Mouse (Mus musculus) intestine, embryonic 16.5 days (tissue): ENCODE results near the gene Ect2l. TPM values are rescaled to one million over a fixed set of nuclear protein-coding genes. Genes with fewer than 3 reads are reported as not detected.

Source experiments
- ATAC-seq: fragments of 200-750 bp; cut with Nextera tagmentation; 2 replicates; pipeline ENCODE4 v1.8.0; 2017; ENCODE audit warnings: moderate TSS enrichment, moderate library complexity
- H3K27ac ChIP-seq: fragments of 300-500 bp; sonication (generic); 2 replicates; pipeline ENCODE4 v1.5.1; 2014; ENCODE audit warnings: mild to moderate bottlenecking, low read length
- H3K27me3 ChIP-seq: fragments of 300-500 bp; sonication (generic); replicated peaks from 2 replicates; pipeline ENCODE4 v1.6.1; 2014; ENCODE audit warnings: low read length, control low read depth, mixed read lengths; ENCODE audit not compliant: control insufficient read depth, insufficient read depth
- H3K36me3 ChIP-seq: fragments of 300-500 bp; sonication (generic); 2 replicates; pipeline ENCODE4 v1.6.1; 2014; ENCODE audit warnings: low read length, control low read depth; ENCODE audit not compliant: control insufficient read depth, insufficient read depth
- H3K4me1 ChIP-seq: fragments of 300-500 bp; sonication (generic); 2 replicates; pipeline ENCODE4 v1.6.1; 2014; ENCODE audit warnings: low read length, control low read depth, mixed read lengths; ENCODE audit not compliant: control insufficient read depth, insufficient read depth
- H3K4me2 ChIP-seq: fragments of 300-500 bp; sonication (generic); 2 replicates; pipeline ENCODE4 v1.6.1; 2014; ENCODE audit warnings: low read depth, low read length, control low read depth
- H3K4me3 ChIP-seq: fragments of 300-500 bp; sonication (generic); 2 replicates; pipeline ENCODE4 v1.5.1; 2014; ENCODE audit warnings: mild to moderate bottlenecking, low read length
- H3K9ac ChIP-seq: fragments of 300-500 bp; sonication (generic); 2 replicates; pipeline ENCODE4 v1.6.1; 2014; ENCODE audit warnings: low read depth, low read length
- H3K9me3 ChIP-seq: fragments of 300-500 bp; sonication (generic); 2 replicates; pipeline ENCODE4 v1.6.1; 2016; ENCODE audit warnings: low read length, control low read depth; ENCODE audit not compliant: control insufficient read depth
- WGBS: fragments of 180-500 bp; shearing (Covaris S2); extraction: QIAGEN DNeasy Blood & Tissue Kit; methylation state at CpG from one replicate; pipeline ENCODE4 v1.1.7; 2014; 5-methylcytosine and 5-hydroxymethylcytosine counted together
- polyA plus RNA-seq: library from polyadenylated mRNA; unstranded; fragments of >200 nt; fragmentation: Nextera tagmentation; extraction: Ambion mirVana; gene quantifications from 2 replicates; pipeline ENCODE4 v1.2.1, GENCODE M21; 2015

Ect2l gene
- polyA plus RNA-seq, 1 experiment from 2014 or later = 0.21 TPM

DNA sequence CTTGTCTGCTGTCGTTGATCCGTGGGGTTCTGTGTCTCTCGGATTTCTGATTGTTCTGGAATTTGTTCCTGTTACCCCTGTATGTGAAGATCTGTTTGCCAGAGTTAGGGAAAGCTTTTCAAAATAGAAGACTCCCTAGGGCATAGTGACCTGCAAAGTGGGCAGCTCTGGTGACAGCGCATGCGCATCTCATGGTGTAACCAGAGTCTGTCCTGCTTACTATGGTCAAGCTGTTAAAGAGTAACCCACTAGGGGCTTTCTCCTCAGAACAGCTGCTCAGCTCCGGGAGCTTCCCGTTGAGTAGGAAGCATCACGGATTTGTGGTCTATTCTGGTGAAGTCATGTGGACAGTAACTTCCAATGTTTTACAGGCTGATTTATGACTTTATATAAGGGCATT, 92.4 kb downstream of the Ect2l start:
- WGBS = 82% methylated on average over 8 of the region's 8 CpGs
- Histone ChIP-seq H3K9me3 (no peaks in the 10 kb centered on the region), H3K4me3 (no peak overlapping the region), H3K4me2 (no peak overlapping the region), H3K27me3 (no peaks in the 10 kb centered on the region), H3K36me3 (peaks cover 12% of the 10 kb centered on the region), H3K9ac (no peak overlapping the region), H3K27ac (no peak overlapping the region), H3K4me1 (no peaks in the 10 kb centered on the region)
- ATAC-seq = no peak

DNA sequence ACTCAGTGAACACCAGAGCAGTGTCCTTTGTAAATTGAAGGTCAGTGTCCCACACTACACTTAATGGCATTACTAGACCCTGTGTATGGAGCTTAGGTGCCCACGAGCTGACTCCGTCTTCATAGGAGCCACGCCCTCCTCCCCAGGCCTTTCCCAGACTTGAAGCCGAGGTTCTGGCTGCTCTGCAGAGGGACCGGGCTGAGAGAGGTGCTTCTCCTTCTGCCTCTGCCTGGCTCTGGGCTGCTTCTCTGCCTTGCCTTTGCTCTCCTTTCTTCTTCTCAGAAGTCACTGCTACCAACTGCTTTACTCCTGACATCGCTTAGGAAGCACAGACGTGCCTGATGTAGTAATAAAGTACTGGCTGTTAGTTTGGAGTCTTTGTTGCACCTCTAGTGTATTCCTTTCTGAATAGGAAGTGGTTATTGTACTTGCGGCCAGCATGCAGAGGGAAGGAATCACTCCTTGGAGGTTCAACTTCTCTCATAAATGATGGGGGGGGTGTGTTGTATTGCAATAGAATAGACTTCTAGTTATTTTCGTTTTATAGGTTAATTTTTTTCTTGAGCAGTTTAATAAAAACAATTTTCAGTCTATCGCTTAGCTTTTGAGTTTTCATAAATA, 97.1 kb downstream of the Ect2l start:
- H3K36me3 ChIP-seq = peaks cover 3% of the 10 kb centered on the region; the same call in 1 of the 2 replicates
- H3K27ac ChIP-seq = no peak overlapping the region
- no peak overlapping the region for H3K9ac ChIP-seq
- 80% methylated on average over 10 of the region's 10 CpGs for WGBS
- no peak for ATAC-seq
- H3K27me3 ChIP-seq = no peaks in the 10 kb centered on the region
- H3K4me3 ChIP-seq = no peak overlapping the region
- no peaks in the 10 kb centered on the region for H3K9me3 ChIP-seq
- H3K4me1 ChIP-seq = no peaks in the 10 kb centered on the region
- no peak overlapping the region for H3K4me2 ChIP-seq

DNA sequence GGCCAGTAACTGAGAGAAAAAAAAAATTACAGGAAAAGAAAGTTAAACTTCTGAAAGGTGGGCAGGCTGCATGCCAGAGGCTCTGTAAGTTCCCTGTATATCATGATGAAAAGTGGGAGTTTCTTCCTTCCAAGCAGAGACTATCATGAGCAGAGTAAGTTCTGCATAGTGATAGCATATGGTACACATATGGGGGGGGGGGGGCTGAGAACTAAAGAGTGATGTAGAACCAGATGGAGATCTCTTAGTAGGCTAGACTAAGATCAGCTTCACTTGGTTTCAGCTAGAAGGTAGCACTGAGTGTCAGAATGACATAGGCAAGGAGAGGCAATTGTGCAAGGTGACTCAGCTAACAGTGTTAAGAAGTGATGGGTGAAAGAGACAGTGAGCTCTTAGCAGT, 99.8 kb downstream of the Ect2l start:
- Histone ChIP-seq H3K4me3 (no peak overlapping the region), H3K9me3 (no peaks in the 10 kb centered on the region), H3K4me1 (no peaks in the 10 kb centered on the region), H3K36me3 (0 out of 2 replicates have a peak, but pooled peaks cover 3% of the 10 kb centered on the region), H3K9ac (no peak overlapping the region), H3K4me2 (no peak overlapping the region), H3K27me3 (no peaks in the 10 kb centered on the region), H3K27ac (no peak overlapping the region)
- no peak for ATAC-seq

DNA sequence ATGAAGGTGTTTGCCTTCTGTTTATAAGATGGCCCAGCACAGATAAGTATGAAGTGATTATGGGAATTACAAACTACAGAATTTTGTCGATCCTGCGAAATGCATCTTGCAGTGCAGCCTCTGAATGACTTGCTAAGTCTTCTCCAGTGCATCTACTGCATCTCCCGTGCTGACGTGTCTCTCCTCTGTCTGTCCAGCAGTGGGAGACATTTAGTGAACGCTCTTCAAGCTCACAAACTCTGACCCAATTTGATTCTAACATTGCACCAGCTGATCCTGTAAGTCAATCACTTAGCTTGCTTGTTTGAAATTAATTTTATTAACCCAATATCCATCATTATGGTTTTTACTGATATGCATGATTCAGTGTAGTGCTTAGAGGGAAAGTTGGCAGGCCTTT, 103.2 kb downstream of the Ect2l start:
- H3K4me3 ChIP-seq = no peak overlapping the region
- WGBS = 74% methylated on average over 5 of the region's 5 CpGs
- H3K27ac ChIP-seq = no peak overlapping the region
- no peak for ATAC-seq
- no peaks in the 10 kb centered on the region for H3K4me1 ChIP-seq
- no peak overlapping the region for H3K4me2 ChIP-seq
- H3K9me3 ChIP-seq = no peaks in the 10 kb centered on the region
- peaks cover 4% of the 10 kb centered on the region for H3K36me3 ChIP-seq
- no peaks in the 10 kb centered on the region for H3K27me3 ChIP-seq
- no peak overlapping the region for H3K9ac ChIP-seq

DNA sequence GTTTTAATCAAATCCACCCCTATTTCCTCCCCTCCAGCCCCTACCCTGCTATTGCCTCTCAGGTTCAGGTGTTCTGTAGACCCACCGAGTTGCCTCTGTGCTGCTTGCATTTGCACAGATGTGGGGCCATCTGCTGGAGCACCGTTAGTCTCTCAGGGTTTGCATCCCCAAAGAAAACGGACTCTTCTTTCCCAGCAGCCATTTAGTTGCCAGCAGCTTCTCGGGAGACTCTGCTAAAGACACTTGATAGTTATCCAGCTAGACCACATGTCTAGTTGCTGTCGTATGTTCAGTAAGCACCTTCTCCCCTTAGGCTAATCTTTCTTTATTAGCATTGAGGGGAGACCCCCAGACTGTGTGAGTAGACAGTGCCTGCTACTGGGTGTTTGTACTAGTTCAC, 108.5 kb downstream of the Ect2l start:
- no peak overlapping the region for H3K4me3 ChIP-seq
- peaks cover 4% of the 10 kb centered on the region for H3K36me3 ChIP-seq
- H3K4me1 ChIP-seq = no peaks in the 10 kb centered on the region
- H3K4me2 ChIP-seq = no peak overlapping the region
- no peak overlapping the region for H3K27ac ChIP-seq
- 67% methylated on average over 5 of the region's 5 CpGs for WGBS
- no peaks in the 10 kb centered on the region for H3K27me3 ChIP-seq
- H3K9me3 ChIP-seq = no peaks in the 10 kb centered on the region
- ATAC-seq = no peak
- no peak overlapping the region for H3K9ac ChIP-seq

DNA sequence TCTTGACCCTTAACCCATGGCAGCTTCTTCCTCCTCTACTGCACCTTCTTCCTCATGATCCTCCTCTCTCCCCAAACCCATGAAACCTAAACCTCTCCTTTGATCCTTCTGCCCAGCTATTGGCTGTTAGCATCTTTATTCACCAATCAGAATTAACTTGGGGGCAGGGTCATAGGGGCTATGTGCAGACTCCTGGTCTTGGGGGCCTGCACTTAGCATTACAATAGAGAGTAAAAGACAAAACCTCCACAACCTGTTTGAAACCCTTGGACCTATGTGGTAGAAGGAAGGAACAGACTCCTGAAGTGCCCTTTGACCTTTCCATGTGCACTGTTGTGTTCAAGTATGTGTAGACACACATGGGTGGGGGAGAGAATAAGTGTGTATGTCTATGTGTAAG, 120.0 kb downstream of the Ect2l start:
- Histone ChIP-seq H3K4me3 (no peak overlapping the region), H3K9me3 (no peaks in the 10 kb centered on the region), H3K27me3 (no peaks in the 10 kb centered on the region), H3K4me2 (no peak overlapping the region), H3K27ac (no peak overlapping the region), H3K36me3 (0 out of 2 replicates have a peak, but pooled peaks cover 2% of the 10 kb centered on the region), H3K9ac (no peak overlapping the region), H3K4me1 (no peaks in the 10 kb centered on the region)
- no peak for ATAC-seq

DNA sequence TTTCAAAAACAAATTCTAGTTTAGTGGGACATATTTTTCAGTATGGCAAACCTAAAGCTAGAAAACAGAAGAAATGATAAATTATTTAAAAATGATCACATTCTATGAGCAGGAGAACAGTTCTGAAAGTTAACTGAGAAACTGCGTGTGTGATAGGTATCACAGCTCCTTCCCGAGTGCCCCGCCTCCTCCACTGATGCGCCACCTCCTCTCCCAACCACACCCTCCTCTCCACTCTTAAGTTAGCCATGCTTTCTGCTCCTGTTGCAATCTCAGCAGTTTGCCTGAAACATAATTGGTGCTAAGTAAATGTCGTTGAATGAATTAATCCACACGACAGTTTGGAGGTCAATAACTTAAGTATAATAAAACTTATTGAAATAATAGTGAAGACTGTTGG, 127.9 kb downstream of the Ect2l start:
- H3K9ac ChIP-seq = no peak overlapping the region
- H3K4me1 ChIP-seq = no peaks in the 10 kb centered on the region
- H3K9me3 ChIP-seq = no peaks in the 10 kb centered on the region
- no peak overlapping the region for H3K4me2 ChIP-seq
- H3K27ac ChIP-seq = no peak overlapping the region
- no peaks in the 10 kb centered on the region for H3K27me3 ChIP-seq
- no peak overlapping the region for H3K4me3 ChIP-seq
- no peak for ATAC-seq
- 88% methylated on average over 6 of the region's 6 CpGs for WGBS
- H3K36me3 ChIP-seq = no peaks in the 10 kb centered on the region

DNA sequence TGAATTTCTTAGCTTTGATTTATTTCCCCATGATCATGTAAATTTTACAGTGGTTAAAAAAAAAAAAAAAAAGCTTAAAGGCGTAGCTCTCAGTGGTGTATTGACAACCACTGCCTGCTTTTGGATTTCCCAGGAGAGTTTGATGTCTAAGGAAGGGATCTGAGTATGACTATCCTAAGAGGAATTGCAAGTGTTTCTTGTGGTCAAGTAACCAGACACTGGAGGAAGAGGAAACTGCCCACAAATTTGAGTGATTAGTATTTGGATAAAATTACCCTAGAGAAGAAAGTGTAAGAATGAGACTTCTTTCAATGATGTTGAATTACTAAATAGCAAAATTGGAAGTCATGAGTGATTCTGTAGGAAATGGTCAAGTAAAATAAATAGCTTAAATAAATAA, 129.2 kb downstream of the Ect2l start:
- H3K4me3 ChIP-seq = no peak overlapping the region
- no peaks in the 10 kb centered on the region for H3K36me3 ChIP-seq
- no peak for ATAC-seq
- no peaks in the 10 kb centered on the region for H3K4me1 ChIP-seq
- H3K27me3 ChIP-seq = no peaks in the 10 kb centered on the region
- 77% methylated on average over 1 of the region's 1 CpGs for WGBS
- no peak overlapping the region for H3K4me2 ChIP-seq
- H3K9me3 ChIP-seq = no peaks in the 10 kb centered on the region
- no peak overlapping the region for H3K9ac ChIP-seq
- H3K27ac ChIP-seq = no peak overlapping the region
